Mouse (Mus musculus): ENCODE measurements around the gene Zrsr1.
A peak's percentile ranks its signal among the peaks of the same experiment; 100 is the strongest.

Zrsr1 gene

GRCm38 (mm10) chr11:23008824-23009200 lies 37.0 kb downstream of the Zrsr1 start:
- no peak for DNase-seq (ENCODE audit: low read depth)

GRCm38 (mm10) chr11:23013096-23013495 lies 41.3 kb downstream of the Zrsr1 start:
- DNase-seq (ENCODE audit: low read depth) = no peak

- DNase-seq (ENCODE audit: low read depth) = peak; percentile 36
These were observed 41.9 kb downstream of the Zrsr1 start for GRCm38 (mm10) chr11:23013580-23014294.

GRCm38 (mm10) chr11:23014996-23015395 lies 43.2 kb downstream of the Zrsr1 start:
- no peak for DNase-seq (ENCODE audit: low read depth)

GRCm38 (mm10) chr11:23017943-23018342 lies 46.1 kb downstream of the Zrsr1 start:
- no peak for DNase-seq (ENCODE audit: low read depth)

- DNase-seq (ENCODE audit: low read depth) = no peak
These were observed 48.4 kb downstream of the Zrsr1 start for GRCm38 (mm10) chr11:23020116-23020770.

- DNase-seq (ENCODE audit: low read depth) = no peak
These were observed 49.0 kb downstream of the Zrsr1 start for GRCm38 (mm10) chr11:23020841-23021240.

GRCm38 (mm10) chr11:23023155-23023554 lies 51.4 kb downstream of the Zrsr1 start:
- no peak for DNase-seq (ENCODE audit: low read depth)

GRCm38 (mm10) chr11:23024169-23024568 lies 52.4 kb downstream of the Zrsr1 start:
- no peak for DNase-seq (ENCODE audit: low read depth)

Measured in c-Kit-positive CD71-negative TER-119-negative erythroid progenitor cells, embryonic 14.5 days (primary cell).